Mouse (Mus musculus) megakaryocyte, adult 5-6 weeks (primary cell): ENCODE measurements around the gene Ski. TPM values are rescaled to one million over a fixed set of nuclear protein-coding genes. Genes with fewer than 3 reads are reported as not detected.

ENCODE experiments used
- ATAC-seq: 2 replicates; pipeline ENCODE4 v1.8.0; 2016; ENCODE audit warnings: mild to moderate bottlenecking, inconsistent platforms; ENCODE audit not compliant: poor library complexity, severe bottlenecking
- total RNA-seq, 2 experiments: library from RNA; stranded (forward) in 1 of 2; stranded (reverse) in 1 of 2; fragments of 153-499, 151-499 nt in 1 of 2; fragments of 221-1000, 200-1000 nt in 1 of 2; gene quantifications; 2 replicates each; pipeline versions ENCODE4 v1.2.3 to v1.2.4; 2015 to 2017

Ski gene
- total RNA-seq, 2 experiments from 2014 or later, result 12.4 to 42.9 TPM

- no peak for ATAC-seq
Measured at GRCm38 (mm10) chr4:155215773-155216630, 6.4 kb downstream of the Ski start.

GRCm38 (mm10) chr4:155215203-155215602 is 7.2 kb downstream of the Ski start:
- ATAC-seq, result no peak

DNA sequence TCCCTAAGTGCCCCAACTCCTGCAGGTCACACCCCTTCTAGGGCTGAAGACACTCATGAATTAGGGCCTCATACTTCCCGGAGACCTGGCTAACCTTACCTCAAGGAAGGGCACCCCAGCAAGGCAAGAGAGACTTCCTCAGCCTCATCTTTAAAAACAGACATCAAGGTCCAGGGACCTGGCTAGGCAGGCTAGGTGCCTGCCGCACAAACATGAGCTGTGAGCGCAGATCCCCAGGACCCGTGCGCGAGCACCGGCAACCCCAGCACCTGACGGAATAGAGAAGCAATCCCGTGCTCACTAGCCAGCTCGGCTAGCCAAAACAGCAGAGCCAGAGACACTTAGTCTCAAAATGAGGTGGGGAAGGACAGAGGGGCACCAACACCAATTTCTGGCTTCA is 7.6 kb downstream of the Ski start:
- ATAC-seq, result no peak

DNA sequence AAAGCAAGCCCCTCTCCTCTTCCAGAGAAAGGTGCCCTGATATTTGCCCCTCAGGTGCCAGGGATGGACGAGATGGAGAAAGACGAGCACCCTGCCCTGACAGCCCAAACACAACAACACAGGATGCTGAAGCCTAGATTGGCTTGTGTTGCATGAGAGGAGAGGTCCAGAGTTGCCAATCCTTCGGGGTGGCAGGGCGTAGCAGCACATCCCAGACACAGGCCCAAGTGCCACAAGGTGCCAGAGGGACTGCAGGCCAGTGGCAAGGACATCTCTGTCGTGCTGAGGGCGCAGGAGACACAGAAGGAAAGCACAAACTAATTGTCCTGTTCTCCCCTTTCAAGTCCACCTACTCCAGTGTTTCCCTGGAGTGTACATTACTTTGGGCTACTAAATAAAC is 8.2 kb downstream of the Ski start:
- no peak for ATAC-seq

DNA sequence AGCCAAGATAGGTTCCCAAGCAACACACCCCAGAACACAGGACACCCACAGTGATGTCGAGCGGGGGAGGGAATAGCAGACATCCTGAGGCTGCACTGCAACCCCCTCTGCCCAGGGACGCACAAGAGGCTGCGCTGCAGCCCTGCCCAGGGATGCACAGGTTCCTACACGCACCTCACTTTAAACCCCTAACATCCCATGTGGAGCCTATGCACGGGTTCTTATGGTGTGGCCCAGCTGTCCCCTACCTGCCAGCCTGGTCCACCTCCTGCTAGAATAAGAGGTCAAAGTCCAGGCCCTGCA is 8.7 kb downstream of the Ski start:
- no peak for ATAC-seq

DNA sequence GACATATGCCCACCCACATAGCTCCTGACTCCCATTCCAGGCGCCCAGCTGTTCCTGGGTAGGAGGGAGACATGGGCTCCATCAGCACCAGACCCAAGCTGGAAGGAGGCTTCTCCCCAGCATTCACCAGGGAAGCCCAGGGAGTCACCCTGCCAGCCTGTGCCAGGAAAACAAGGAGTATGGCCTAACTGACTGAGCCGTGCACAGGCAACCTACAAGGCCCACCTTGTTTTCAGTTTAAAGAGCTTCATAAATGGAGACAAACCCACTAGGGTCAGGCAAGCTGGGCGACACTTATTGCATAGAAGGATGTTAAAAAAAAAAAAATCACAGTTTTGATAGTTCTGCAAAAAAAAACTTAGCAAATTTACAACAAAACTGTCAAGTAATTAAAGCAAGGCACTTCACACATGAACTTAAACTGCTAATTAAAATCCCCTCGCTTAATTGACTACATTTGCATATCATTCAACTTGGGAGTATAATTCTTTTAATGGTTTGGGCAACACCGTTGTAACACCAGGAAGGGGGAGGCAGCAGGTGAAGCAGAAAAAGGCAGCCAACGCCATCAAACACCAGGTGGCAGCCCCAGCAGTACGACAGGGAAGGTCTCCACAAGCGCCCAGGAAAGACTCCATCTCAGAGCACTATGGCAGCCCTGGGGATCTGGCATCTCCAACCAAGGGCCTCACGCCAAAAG is 9.2 kb downstream of the Ski start:
- ATAC-seq, result no peak

DNA sequence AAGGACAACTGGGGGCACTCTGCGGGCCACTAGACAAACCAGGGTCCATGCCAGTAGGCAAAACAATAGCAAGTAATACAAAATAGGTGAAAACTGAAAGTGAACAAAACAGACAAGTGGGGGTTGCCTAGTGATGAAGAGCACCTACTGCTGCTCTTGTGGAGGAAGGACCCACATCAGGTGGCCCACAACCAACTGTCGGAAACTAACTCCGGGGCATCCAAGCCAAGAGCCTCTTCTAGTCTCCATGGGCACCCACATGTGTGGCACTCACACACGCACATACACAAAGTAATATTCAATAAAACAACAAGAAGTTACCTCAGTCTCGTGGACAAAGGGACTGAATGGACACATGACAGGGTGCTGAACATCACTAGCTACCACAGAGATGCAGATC is 12.9 kb downstream of the Ski start:
- ATAC-seq, result no peak

DNA sequence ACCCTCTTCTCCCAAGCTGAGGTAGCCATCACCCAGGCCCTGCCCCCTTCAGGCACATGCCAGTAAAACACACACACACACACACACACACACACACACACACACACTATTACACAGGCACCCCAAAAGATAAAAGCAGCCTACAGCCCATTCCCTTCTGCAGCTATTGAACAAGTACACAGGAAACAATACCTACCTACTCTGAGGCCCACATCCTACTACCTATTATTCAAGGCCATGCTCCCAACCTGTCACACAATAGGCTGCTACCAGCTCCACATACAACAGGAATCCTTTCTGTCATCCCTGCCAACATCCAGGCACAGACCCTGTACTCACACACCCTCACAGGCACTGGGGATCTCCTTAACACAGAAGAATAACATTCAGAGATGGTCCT is 13.3 kb downstream of the Ski start:
- no peak for ATAC-seq

GRCm38 (mm10) chr4:155208613-155209012 is 13.8 kb downstream of the Ski start:
- ATAC-seq, result no peak

DNA sequence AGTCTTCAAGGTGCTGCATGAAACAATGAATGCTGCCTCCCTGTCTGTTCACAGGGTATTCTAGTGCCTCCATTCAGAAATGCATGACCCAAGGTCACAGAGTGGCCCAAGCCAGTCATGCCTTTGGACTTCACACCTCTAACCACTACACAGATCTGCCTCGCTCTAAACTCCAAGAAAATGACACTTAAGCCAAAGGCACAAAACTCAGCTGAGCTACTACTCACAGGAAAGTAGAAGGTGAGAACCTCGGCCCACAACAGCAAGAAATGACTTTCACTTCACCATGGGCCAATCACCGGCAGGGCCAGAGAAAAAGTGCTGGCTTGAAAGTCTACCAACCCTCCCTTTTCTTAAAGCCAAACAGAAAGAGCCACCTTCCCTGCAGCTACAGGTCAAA is 14.6 kb downstream of the Ski start:
- peak; percentile 36 for ATAC-seq

GRCm38 (mm10) chr4:155206498-155206897 is 15.9 kb downstream of the Ski start:
- peak; percentile 51; the same call in 1 of the 2 replicates for ATAC-seq

DNA sequence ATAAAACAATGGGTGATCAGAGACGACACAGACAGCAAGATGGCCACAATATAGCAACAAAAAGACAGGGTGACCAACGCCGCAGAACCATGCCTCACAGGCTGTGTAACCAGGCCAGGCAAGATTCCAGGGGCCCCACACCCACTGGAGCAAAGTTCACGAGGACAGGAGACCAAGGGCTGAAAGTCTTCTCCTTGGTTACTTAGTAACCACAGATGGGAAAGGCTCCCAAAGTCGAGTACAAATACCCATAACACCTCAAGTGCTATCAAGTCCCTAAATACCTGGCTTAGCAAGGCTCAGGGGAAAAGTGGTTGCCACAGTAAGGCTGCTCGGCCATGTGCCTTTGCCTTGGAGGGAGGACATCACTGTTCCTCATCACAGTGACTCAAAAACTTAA is 16.5 kb downstream of the Ski start:
- ATAC-seq, result no peak

GRCm38 (mm10) chr4:155201764-155202163 is 20.6 kb downstream of the Ski start:
- ATAC-seq, result no peak

DNA sequence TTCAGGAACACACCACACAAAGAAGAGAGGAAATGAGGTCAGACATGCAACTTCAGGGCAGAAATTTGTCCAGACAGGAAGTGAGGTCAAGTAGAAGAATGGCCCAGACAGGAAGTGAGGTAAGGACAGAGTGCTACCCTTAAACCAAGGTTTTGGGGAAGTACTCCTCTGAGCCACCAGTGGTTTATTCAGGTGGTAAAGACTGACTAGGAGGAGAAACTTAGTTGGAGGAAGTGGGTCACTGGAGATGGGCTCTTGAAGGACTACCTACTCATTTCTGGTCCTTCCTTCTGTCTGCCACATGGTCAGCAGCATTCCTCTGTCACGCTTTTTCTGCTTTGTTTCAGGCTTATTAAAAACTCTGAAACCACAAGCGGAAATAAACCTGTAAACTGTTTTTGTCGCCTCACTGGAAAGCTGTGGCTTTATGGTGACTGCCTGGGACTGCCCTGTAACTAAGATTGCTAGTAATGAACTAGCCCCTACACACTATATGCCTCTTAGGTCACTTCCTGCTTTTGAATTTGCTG is 21.5 kb downstream of the Ski start:
- peak; percentile 92 for ATAC-seq

- no peak for ATAC-seq
Measured at GRCm38 (mm10) chr4:155197726-155198125, 24.7 kb downstream of the Ski start.

GRCm38 (mm10) chr4:155195204-155195603 is 27.2 kb downstream of the Ski start:
- no peak for ATAC-seq

GRCm38 (mm10) chr4:155190275-155190674 is 32.1 kb downstream of the Ski start:
- ATAC-seq, result no peak

GRCm38 (mm10) chr4:155189711-155190139 is 32.7 kb downstream of the Ski start:
- ATAC-seq, result no peak

GRCm38 (mm10) chr4:155188803-155189202 is 33.6 kb downstream of the Ski start:
- ATAC-seq, result no peak

DNA sequence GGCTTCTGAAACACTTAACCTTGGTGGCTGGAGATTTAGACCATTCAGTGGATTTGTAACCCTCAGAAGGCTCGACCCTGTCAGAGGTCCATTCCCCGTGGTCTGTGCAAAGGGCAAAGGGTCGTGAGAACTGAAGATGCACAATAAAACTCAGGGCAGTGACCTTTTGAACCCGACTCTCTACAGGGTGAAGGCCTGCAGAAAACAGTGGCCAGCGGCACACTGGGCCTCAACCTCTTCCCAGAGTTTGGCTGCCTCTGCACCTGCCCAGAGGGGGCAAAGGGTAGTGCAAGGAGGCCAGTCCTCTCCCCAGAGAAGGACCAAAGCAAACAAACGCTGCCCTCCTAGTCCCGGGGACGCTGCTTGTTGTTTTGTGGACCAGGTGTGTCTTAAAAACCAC is 34.1 kb downstream of the Ski start:
- no peak for ATAC-seq

- ATAC-seq, result peak; percentile 94
Measured at GRCm38 (mm10) chr4:155187192-155187674, 35.2 kb downstream of the Ski start.

GRCm38 (mm10) chr4:155185845-155186244 is 36.5 kb downstream of the Ski start:
- no peak for ATAC-seq
